Mouse (Mus musculus) brain, embryonic 14.5 days (tissue): ENCODE results near the gene Lrrtm4.

ENCODE experiments used
- CTCF ChIP-seq: fragments of 200-500 bp; IDR thresholded peaks from 2 replicates; pipeline ENCODE4 v1.5.1; 2012; ENCODE audit warnings: inconsistent platforms, mild to moderate bottlenecking, moderate library complexity, borderline replicate concordance; ENCODE audit not compliant: insufficient read depth, insufficient read length; ENCODE audit errors: extremely low read depth
- POLR2A ChIP-seq: fragments of 200-500 bp; IDR thresholded peaks from 2 replicates; pipeline ENCODE4 v1.6.1; 2012; ENCODE audit warnings: mild to moderate bottlenecking, inconsistent platforms, borderline replicate concordance; ENCODE audit not compliant: poor library complexity, insufficient read depth, insufficient read length, severe bottlenecking; ENCODE audit errors: extremely low read depth

DNA sequence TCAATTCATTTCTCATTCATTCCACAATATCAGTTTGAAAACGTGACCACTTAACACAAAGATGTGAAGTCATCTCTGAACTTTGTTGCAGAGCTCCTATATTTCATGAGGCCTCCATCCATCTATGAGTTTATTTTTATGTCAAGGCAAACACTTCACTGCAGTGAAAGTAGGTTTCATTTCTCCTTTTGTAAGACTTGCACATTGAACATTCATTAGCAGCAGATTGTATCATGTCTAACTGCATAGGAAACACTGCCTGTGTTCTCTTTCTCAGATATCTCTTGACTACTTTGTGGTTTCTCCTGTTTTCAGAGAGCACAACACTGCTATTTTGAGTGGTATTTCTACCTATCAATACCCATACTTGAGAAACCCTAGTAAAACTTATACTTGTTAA is 388.1 kb downstream of the Lrrtm4 start:
- TF ChIP-seq CTCF (no peak), POLR2A (no peak)
